Mouse (Mus musculus) neural tube, embryonic 12.5 days (tissue): ENCODE results near the gene Ankle1. TPM values are rescaled to one million over a fixed set of nuclear protein-coding genes. Genes with fewer than 3 reads are reported as not detected.
A peak's percentile ranks its signal among the peaks of the same experiment; 100 is the strongest.

Experiments
- ATAC-seq: fragments of 200-750 bp; cut with Nextera tagmentation; 2 replicates; pipeline ENCODE4 v1.8.0; 2017; ENCODE audit warnings: low read depth, mild to moderate bottlenecking, moderate TSS enrichment, moderate library complexity; ENCODE audit not compliant: low FRiP score
- H3K27ac ChIP-seq: fragments of 300-500 bp; sonication (generic); 2 replicates; pipeline ENCODE4 v1.5.1; 2016
- H3K27me3 ChIP-seq: fragments of 300-500 bp; sonication (generic); replicated peaks from 2 replicates; pipeline ENCODE4 v1.6.1; 2016; ENCODE audit warnings: mild to moderate bottlenecking
- H3K36me3 ChIP-seq: fragments of 300-500 bp; sonication (generic); 2 replicates; pipeline ENCODE4 v1.6.1; 2016; ENCODE audit warnings: mild to moderate bottlenecking
- H3K4me1 ChIP-seq: fragments of 300-500 bp; sonication (generic); 2 replicates; pipeline ENCODE4 v1.6.1; 2016
- H3K4me2 ChIP-seq: fragments of 300-500 bp; sonication (generic); replicated peaks from 2 replicates; pipeline ENCODE4 v1.6.1; 2016; ENCODE audit warnings: mild to moderate bottlenecking
- H3K4me3 ChIP-seq: fragments of 300-500 bp; sonication (generic); 2 replicates; pipeline ENCODE4 v1.5.1; 2016
- H3K9ac ChIP-seq: fragments of 300-500 bp; sonication (generic); 2 replicates; pipeline ENCODE4 v1.6.1; 2016; ENCODE audit warnings: mild to moderate bottlenecking
- H3K9me3 ChIP-seq: fragments of 300-500 bp; sonication (generic); 2 replicates; pipeline ENCODE4 v1.6.1; 2016; ENCODE audit warnings: mild to moderate bottlenecking
- WGBS: fragments of 180-500 bp; shearing (Covaris S2); methylation state at CpG from one replicate; pipeline ENCODE4 v1.1.7; 2016; 5-methylcytosine and 5-hydroxymethylcytosine counted together
- polyA plus RNA-seq: library from polyadenylated mRNA; unstranded; fragments of >200 nt; fragmentation: Nextera tagmentation; extraction: Ambion mirVana; gene quantifications from 2 replicates; pipeline ENCODE4 v1.2.1, GENCODE M21; 2016

Ankle1 gene
- polyA plus RNA-seq, 1 experiment from 2014 or later = 26.6 TPM

GRCm38 (mm10) chr8:71375581-71376422 is 30.0 kb upstream of the Ankle1 start:
- H3K4me2 ChIP-seq = peak overlapping the region; percentile 66
- WGBS = 7% methylated on average over 74 of the region's 74 CpGs
- H3K4me1 ChIP-seq = peaks cover 51% of the 10 kb centered on the region
- no peaks in the 10 kb centered on the region; the same call in 1 of the 2 replicates for H3K27me3 ChIP-seq
- peak overlapping the region; percentile 51 for H3K9ac ChIP-seq
- peaks cover 24% of the 10 kb centered on the region for H3K36me3 ChIP-seq
- peak overlapping the region; percentile 64; the same call in 1 of the 2 replicates for H3K27ac ChIP-seq
- ATAC-seq = peak; percentile 3
- no peaks in the 10 kb centered on the region for H3K9me3 ChIP-seq
- H3K4me3 ChIP-seq = peak overlapping the region; percentile 30

- WGBS = 39% methylated on average over 8 of the region's 8 CpGs
Observed at GRCm38 (mm10) chr8:71376423-71377030, 29.3 kb upstream of the Ankle1 start.

DNA sequence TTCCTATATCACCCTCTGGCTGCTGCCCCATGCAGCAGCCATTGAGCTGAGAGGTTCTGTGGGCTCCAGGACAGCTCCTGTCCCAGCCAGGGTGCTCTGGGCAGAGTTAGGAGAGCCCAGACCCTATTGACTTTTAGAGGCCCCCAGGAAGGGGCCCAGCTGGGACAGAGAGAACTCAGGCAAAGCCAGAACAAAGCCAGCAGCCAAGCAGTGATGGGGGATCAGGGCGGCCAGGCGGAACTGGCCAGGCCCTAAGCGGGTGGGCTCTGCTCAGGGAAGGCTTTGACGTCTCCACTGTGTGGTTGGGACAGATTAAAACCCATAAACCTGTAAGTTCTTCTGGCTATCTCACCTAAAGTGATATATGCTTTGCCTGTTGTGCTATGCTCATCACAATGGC is 26.8 kb upstream of the Ankle1 start:
- Histone ChIP-seq H3K4me3 (peak overlapping the region; percentile 81), H3K4me1 (peaks cover 60% of the 10 kb centered on the region), H3K36me3 (peaks cover 15% of the 10 kb centered on the region), H3K9ac (peak overlapping the region; percentile 84; the same call in 1 of the 2 replicates), H3K4me2 (peak overlapping the region; percentile 99), H3K27ac (no peak overlapping the region), H3K9me3 (no peaks in the 10 kb centered on the region), H3K27me3 (no peaks in the 10 kb centered on the region; the same call in 1 of the 2 replicates)
- ATAC-seq = no peak
- 33% methylated on average over 4 of the region's 4 CpGs for WGBS

More at GRCm38 (mm10) chr8:71376423-71377030, 29.3 kb upstream of the Ankle1 start:
- H3K9me3 ChIP-seq = no peaks in the 10 kb centered on the region
- H3K27me3 ChIP-seq = no peaks in the 10 kb centered on the region; the same call in 1 of the 2 replicates
- no peak overlapping the region; the same call in 1 of the 2 replicates for H3K27ac ChIP-seq
- ATAC-seq = no peak
- peak overlapping the region; percentile 51; the same call in 1 of the 2 replicates for H3K9ac ChIP-seq
- H3K4me3 ChIP-seq = peak overlapping the region; percentile 30
- H3K4me1 ChIP-seq = peaks cover 51% of the 10 kb centered on the region
- H3K36me3 ChIP-seq = peaks cover 24% of the 10 kb centered on the region
- peak overlapping the region; percentile 66 for H3K4me2 ChIP-seq

- H3K27me3 ChIP-seq = no peaks in the 10 kb centered on the region; the same call in 1 of the 2 replicates
- ATAC-seq = no peak
- peaks cover 10% of the 10 kb centered on the region for H3K36me3 ChIP-seq
- peaks cover 60% of the 10 kb centered on the region for H3K4me1 ChIP-seq
- H3K9me3 ChIP-seq = no peaks in the 10 kb centered on the region
- H3K27ac ChIP-seq = no peak overlapping the region
- 38% methylated on average over 3 of the region's 3 CpGs for WGBS
- H3K4me2 ChIP-seq = peak overlapping the region; percentile 99
- H3K4me3 ChIP-seq = peak overlapping the region; percentile 81
- peak overlapping the region; percentile 84 for H3K9ac ChIP-seq
Observed at GRCm38 (mm10) chr8:71379512-71380075, 26.2 kb upstream of the Ankle1 start.

DNA sequence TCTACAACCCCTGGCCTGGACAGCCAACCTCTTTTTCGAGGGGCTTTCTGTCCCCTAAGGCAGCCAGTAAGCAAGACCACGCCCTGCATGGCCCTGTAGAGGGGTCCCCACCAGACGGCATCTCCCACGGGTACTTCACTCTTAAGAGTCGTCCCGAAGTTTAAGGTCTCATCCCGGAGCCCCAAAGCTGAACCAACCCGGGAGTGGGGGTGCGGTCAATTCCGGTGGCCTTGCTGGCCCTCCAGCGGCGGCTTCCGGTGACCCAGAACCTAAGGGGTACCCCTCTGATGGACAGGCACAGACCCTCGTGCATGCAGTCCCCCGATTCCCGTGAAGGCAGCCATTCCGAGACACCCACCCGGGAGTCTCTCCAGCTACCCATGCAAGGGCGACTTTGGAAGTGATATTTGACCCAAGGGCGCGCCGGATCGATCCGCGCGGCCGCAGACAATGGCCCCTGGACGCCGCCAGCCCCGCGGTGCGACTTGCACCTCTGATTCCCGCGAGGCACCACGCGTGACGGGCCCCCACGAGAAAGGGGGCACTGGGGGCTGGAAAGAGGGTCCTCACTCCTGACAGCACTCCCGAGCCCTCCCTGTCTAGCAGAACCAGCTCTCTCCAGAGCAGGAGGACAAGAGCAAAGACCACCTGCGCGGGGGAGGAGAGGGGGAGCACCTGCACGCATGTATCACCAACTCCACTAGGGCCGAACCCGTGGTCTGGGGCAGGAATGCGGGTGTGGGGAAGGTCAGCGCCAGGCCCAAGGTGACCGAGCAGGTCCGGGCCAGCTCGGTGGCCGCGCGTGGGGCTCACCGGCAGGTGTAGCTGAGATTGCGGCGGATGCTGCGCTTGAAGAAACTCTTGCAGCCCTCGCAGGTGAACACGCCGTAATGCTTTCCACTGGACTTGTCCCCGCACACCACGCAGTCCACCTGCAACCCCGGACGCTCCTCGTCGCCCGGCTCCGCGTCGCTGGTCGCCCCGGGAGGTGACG is 25.3 kb upstream of the Ankle1 start:
- H3K4me1 ChIP-seq = peaks cover 54% of the 10 kb centered on the region

DNA sequence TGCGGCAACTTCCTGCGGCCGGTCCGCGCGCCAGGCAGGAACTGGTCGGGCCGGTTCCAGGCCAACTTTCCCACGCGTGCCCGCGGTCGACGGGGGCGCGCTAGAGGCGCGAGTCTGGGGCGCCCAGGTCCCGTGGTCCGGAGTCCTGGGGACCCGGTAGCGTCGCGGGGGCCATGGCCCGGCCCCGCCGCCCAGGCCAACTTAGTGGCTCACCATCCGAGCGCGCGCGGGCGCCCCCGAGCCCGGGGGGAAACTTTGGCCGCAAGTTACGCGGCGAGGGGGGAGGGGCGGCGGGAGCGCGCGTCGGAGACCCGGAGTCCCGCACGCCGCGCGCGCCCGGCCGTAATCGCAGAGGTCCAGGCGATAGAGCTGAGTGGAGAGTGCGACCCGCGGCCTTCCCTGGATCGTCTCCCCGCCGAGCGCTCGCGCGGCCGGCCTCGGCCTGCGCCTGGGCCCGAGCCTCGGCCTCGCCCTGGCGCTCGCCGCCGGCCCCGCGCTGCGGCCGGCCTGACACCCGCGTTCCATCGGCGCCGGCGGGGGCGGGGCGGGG is 24.3 kb upstream of the Ankle1 start, which contains the start of gene Nr2f6:
Gene Nr2f6 (minus strand): TSS at position 540 of the 550 bp plus-strand sequence.
- under 1% methylated on average over 75 of the region's 89 CpGs for WGBS
- Histone ChIP-seq H3K27ac (peak within 1 kb of the TSS; percentile 93), H3K4me3 (peak within 1 kb of the TSS; percentile 81), H3K4me2 (peak within 1 kb of the TSS; percentile 99), H3K4me1 (peaks cover 44% of the 10 kb centered on the region), H3K9me3 (no peaks in the 10 kb centered on the region), H3K27me3 (no peaks in the 10 kb centered on the region; the same call in 1 of the 2 replicates), H3K9ac (peak within 1 kb of the TSS; percentile 84), H3K36me3 (peaks cover 8% of the 10 kb centered on the region)
- ATAC-seq = peak; percentile 35; the same call in 1 of the 2 replicates

More for the DNA sequence above, 25.3 kb upstream of the Ankle1 start:
- peaks cover 8% of the 10 kb centered on the region for H3K36me3 ChIP-seq
- no peak for ATAC-seq
- WGBS = 1% methylated on average over 72 of the region's 72 CpGs
- no peak overlapping the region for H3K27ac ChIP-seq
- H3K27me3 ChIP-seq = no peaks in the 10 kb centered on the region; the same call in 1 of the 2 replicates
- H3K4me3 ChIP-seq = peak overlapping the region; percentile 81
- peak overlapping the region; percentile 84 for H3K9ac ChIP-seq
- no peaks in the 10 kb centered on the region for H3K9me3 ChIP-seq
- peak overlapping the region; percentile 99 for H3K4me2 ChIP-seq

DNA sequence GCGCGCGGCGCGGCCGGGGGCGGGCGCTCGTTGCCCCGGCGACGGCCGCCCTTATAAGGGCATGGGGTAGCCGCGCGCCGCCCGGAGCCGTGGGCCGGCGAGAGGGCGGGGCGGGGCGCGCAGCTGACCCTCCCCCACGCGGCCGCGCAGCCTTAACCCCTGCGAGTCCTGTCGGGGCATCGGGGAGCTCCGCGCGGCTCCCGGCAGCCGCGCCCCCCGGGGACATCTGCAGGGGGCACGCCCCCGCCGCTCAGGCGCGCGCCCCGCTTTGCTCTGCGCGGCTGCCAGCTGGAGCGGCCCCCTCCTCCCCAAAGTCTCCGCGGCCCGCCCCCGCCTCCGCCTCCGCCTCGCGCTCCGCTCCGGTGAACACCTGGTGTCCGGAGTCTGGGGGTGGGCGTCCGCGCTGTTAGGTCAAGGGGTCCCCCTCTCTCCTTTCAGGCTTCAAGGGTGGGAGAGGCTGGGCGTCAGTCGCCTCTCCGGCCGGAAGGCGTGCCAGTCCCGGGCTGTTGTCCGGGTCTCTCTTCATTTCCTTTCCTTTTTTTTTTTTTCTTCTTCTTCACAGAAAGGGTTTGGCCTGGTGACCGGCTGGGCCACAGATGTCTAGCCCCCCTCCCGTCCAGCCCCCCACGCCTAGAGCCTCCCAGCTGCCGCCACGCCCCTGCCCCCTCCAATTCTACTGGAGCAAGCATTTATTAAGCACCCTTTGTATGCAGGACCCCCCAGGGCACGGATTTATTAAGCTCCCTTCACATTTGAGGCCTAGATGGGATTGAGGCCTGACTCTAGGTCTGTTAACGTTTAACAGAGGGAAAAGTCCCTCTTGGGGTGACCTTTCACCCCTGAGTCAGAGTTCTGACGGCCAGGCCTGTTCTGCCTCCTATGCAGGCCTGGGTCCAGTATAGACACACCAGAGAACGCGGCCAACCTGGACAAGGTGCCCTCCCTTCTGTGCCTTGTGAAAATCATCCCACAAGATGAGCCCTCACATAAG is 23.5 kb upstream of the Ankle1 start:
- Histone ChIP-seq H3K27ac (peak overlapping the region; percentile 93), H3K4me1 (peaks cover 38% of the 10 kb centered on the region), H3K9ac (peak overlapping the region; percentile 84), H3K4me3 (peak overlapping the region; percentile 81), H3K4me2 (peak overlapping the region; percentile 99), H3K27me3 (no peaks in the 10 kb centered on the region), H3K9me3 (no peaks in the 10 kb centered on the region), H3K36me3 (peaks cover 8% of the 10 kb centered on the region)
- ATAC-seq = peak; percentile 84
- WGBS = 2% methylated on average over 80 of the region's 80 CpGs

DNA sequence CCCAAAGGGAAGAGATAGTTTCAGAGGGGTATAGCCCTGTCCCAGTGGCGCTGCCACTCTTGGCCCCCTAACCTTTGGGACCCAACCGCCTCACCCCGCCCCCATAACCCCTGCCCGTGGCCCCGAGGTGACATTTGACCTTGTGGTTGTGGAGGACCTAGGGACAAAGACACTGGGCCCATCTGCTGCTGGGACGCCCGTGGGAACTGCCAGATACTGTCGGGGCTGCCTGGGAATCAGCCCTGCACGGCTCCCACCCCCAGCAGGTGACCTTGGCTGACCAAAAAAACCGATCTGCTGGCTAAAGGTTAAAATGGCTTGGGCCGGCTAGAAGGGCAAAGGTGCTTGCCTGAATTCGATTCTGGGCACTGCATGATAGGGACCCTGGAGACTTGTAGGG is 22.4 kb upstream of the Ankle1 start:
- H3K4me2 ChIP-seq = no peak overlapping the region
- 0 out of 2 replicates have a peak overlapping the region, but pooled peaks have one; percentile 93 for H3K27ac ChIP-seq
- H3K36me3 ChIP-seq = peaks cover under 1% of the 10 kb centered on the region; the same call in 1 of the 2 replicates
- H3K4me1 ChIP-seq = peaks cover 34% of the 10 kb centered on the region
- H3K4me3 ChIP-seq = no peak overlapping the region
- no peaks in the 10 kb centered on the region for H3K9me3 ChIP-seq
- no peak for ATAC-seq
- WGBS = 10% methylated on average over 12 of the region's 12 CpGs
- H3K27me3 ChIP-seq = no peaks in the 10 kb centered on the region
- no peak overlapping the region for H3K9ac ChIP-seq

DNA sequence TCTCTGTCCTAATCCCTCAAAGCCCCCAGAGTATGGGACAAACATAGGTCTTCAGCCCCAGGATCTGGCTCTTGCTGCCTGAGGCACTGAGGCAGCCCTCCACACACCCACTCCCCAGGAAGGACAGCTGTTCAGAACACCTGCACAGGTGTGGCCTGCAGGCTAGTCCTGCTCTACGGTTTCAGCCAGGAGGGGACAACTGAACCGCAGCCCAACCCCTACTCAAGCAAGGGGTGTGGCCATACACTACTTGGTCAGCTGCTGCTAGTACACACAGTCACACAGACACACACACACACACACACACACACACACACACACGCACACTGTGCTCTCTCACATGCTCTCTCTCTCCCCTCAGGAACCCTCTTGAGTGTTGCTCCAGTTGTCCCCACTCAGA is 21.9 kb upstream of the Ankle1 start:
- H3K36me3 ChIP-seq = no peaks in the 10 kb centered on the region
- WGBS = 60% methylated on average over 3 of the region's 3 CpGs
- H3K4me2 ChIP-seq = no peak overlapping the region
- H3K9me3 ChIP-seq = no peaks in the 10 kb centered on the region
- no peaks in the 10 kb centered on the region for H3K27me3 ChIP-seq
- H3K9ac ChIP-seq = no peak overlapping the region
- ATAC-seq = no peak
- no peak overlapping the region for H3K4me3 ChIP-seq
- H3K27ac ChIP-seq = no peak overlapping the region
- H3K4me1 ChIP-seq = peaks cover 30% of the 10 kb centered on the region

DNA sequence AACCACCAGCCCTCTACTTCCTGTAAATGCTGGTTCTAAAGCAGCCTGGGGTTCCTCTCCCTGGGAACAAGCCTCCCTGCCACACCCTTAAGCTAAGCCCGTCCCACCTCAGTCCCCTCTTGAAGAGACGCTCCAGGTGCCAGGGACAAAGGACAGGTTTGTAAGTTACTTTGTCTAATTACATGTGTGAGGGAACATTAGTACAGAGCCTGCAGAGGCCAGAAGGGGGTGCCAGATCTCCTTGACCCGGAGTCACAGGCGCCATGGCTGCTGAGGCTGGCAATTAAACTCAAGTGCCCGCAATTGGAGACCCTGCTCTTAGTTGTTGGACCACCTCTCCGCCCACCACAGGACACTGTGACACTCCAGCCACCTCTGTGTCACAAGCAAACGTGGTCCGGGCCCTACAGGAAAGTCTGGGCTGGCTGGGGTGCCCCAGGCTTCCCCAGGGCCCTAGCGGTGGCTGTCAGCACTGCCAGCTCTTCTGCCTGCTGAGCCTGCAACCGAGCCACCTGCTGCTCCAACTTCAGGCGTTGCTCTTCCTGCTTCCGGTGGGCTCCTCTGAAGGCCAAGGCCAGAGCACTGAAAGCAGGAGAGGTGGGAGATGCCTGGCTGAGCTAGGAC is 20.5 kb upstream of the Ankle1 start:
- no peak overlapping the region for H3K9ac ChIP-seq
- ATAC-seq = no peak
- H3K4me3 ChIP-seq = no peak overlapping the region
- peaks cover 15% of the 10 kb centered on the region for H3K4me1 ChIP-seq
- H3K9me3 ChIP-seq = no peaks in the 10 kb centered on the region
- no peaks in the 10 kb centered on the region for H3K27me3 ChIP-seq
- WGBS = 70% methylated on average over 12 of the region's 12 CpGs
- H3K36me3 ChIP-seq = no peaks in the 10 kb centered on the region
- no peak overlapping the region for H3K27ac ChIP-seq
- no peak overlapping the region for H3K4me2 ChIP-seq
